Mouse (Mus musculus): ENCODE measurements around the gene Nqo1.

Gene Nqo1

GRCm38 (mm10) chr8:107405935-107406334 lies 2.9 kb upstream of the Nqo1 start:
- DNase-seq (ENCODE audit: low read depth, low spot score) = no peak

GRCm38 (mm10) chr8:107404057-107404456 lies 1.1 kb upstream of the Nqo1 start:
- no peak for DNase-seq (ENCODE audit: low read depth, low spot score)

DNA sequence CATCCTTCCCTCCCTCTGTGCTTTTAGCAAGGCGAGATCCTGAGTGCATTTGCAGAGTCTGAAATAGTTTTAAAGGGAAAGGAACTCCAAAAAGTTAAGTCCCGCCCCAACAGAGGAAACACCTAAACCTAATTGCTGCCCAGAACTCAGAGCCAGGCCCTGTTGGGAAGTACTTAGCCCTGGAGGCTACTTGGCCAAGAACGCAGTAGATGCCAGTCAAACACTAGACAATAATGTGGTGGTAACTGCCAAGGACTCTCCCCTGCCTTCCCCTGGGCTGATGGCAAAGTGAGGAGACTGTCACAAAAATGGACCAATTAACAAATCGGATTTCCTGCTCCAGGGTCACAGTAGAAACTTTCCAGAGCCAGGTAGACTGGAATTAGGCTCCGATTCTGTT lies 1.1 kb downstream of the Nqo1 start:
- no peak for DNase-seq (ENCODE audit: low read depth, low spot score)

GRCm38 (mm10) chr8:107399495-107399894 lies 3.5 kb downstream of the Nqo1 start:
- DNase-seq (ENCODE audit: low read depth, low spot score) = no peak

- no peak for DNase-seq (ENCODE audit: low read depth, low spot score)
These were observed 5.3 kb downstream of the Nqo1 start for GRCm38 (mm10) chr8:107397665-107398064.

DNA sequence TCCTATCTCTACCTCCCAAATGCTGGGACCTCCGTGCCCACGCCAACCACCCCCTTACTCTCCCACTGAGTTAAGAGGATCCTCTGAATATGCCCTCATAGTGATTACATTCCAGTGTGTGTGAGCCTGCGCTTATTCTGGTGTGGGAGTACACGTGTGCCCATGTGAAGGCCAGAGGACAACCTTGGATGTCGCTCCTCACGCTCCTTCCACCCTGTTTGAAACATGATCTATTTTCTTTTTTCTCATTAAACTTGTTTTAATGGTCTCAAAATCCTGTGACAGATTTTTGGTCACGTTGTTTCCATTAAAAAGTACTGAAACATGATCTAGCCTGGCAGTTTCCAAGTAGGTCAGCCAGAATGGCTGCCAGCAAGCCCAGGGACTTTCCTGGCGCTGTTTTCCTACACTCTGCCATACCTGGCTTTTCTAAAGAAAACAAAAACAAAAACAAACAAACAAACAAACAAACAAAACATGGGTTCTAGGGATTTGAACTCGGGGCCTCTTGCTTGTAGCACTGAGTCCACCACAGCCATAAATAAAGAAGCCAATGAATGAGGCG lies 6.8 kb downstream of the Nqo1 start:
- no peak for DNase-seq (ENCODE audit: low read depth, low spot score)

- no peak for DNase-seq (ENCODE audit: low read depth, low spot score)
These were observed 7.6 kb downstream of the Nqo1 start for GRCm38 (mm10) chr8:107395397-107395796.

- DNase-seq (ENCODE audit: low read depth, low spot score) = no peak
These were observed 11.9 kb downstream of the Nqo1 start for GRCm38 (mm10) chr8:107391136-107391516.

DNA sequence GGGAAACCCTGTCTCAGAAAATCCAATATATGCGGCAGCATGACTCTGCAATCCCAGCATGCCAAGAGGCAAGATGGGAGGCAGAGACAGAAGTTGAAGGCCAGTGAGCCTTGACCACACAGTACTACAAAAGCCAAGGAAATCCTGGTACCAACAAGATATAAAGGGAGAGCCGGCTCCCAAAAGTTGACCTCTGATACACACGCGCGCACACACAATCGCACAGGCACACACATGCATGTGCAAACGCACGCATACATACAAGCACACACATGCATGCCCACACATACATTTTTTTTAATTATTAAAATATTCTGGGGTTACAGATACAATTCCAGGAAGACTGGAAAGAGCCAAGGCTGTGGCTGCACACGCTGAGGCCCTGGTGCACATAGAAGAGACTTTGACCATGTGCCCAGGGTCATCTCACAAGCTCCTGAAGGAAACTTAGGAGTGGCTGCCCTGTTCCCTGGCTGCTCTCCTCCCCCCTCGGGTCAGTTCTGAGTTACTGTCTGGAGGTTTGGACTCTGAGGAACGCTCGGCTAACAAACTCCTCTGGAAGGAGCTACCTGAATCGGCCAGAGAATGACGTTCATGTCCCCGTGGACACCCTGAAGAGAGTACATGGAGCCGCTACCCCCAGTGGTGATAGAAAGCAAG lies 12.4 kb downstream of the Nqo1 start:
- no peak for DNase-seq (ENCODE audit: low read depth, low spot score)

GRCm38 (mm10) chr8:107389557-107389956 lies 13.4 kb downstream of the Nqo1 start:
- DNase-seq (ENCODE audit: low read depth, low spot score) = peak; percentile 62

DNA sequence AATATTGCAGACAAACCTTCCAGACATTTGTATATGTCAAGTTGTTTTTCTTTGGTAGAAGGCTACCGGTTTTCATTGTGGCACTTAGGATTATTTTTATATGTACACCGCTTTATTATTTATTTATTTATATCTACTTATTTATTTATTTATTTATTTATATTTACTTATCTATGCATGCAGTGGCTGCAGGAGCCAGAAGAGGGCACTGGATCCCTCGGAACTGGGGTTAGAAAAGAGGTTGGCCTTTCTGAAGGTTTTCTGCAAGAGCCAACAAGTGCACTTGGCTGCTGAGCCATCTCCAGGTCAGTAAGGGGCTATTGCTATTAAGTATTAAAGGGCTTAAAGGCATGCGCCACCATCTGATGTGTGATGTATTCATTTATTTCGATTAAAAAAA lies 15.1 kb downstream of the Nqo1 start:
- DNase-seq (ENCODE audit: low read depth, low spot score) = no peak

DNA sequence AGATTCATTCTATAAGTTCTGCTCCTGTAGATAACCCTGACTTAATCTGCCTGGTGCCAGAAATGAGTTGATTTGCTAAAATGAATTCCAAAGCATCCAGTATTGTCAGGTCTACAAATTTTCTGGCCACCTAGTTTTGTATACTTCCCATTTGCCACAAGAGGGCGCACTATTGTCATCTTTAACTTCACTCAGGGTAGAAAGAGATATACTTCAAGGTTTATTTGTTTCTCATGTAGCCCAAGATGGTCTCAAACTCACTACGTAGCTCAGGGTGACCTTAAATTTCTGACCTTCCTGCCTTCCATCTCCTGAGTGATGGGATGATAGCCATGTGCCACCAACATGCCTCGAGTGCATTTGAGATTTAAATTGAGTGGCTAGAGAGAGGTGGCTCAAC lies 16.4 kb downstream of the Nqo1 start:
- DNase-seq (ENCODE audit: low read depth, low spot score) = no peak

DNA sequence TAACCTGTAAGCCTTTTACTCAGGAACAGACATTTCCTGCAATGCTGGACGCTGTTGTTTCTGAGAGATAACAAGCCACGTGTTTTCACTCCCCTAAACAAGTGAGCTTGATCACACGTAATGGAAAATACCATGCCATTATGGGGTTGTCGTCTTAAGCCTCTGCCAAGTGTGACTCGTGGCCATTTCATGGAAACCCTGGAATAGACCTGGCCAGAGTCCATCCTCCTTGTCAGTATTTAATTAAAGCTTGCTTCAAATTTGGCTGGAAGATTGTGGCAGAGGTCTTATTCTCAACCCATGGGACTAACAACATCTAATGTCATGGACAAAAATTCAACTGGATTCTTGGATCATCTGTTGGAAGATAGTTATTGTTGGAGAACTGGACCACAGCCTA lies 16.8 kb downstream of the Nqo1 start:
- DNase-seq (ENCODE audit: low read depth, low spot score) = no peak

GRCm38 (mm10) chr8:107385063-107385462 lies 17.9 kb downstream of the Nqo1 start:
- DNase-seq (ENCODE audit: low read depth, low spot score) = no peak

DNA sequence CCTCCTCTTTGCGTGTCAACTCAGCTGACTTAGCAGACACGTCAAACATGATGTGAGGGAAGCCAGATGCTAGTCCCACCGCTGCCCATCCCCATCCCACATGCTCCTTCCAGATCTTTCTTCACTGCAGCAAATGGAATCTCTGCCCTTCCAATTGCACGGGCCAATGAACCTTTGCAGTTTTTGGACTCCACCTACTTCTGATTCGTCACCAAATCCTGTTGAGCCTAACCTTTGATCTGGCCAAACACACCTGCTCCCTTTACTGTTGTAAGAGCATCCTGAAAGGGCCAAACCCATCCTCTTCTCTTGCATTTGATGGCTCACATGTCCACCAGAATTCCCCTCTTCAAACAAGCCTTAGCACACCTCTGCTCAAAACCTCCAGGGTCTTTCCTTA lies 18.4 kb downstream of the Nqo1 start:
- no peak for DNase-seq (ENCODE audit: low read depth, low spot score)

- no peak for DNase-seq (ENCODE audit: low read depth, low spot score)
These were observed 20.1 kb downstream of the Nqo1 start for GRCm38 (mm10) chr8:107382898-107383297.

DNA sequence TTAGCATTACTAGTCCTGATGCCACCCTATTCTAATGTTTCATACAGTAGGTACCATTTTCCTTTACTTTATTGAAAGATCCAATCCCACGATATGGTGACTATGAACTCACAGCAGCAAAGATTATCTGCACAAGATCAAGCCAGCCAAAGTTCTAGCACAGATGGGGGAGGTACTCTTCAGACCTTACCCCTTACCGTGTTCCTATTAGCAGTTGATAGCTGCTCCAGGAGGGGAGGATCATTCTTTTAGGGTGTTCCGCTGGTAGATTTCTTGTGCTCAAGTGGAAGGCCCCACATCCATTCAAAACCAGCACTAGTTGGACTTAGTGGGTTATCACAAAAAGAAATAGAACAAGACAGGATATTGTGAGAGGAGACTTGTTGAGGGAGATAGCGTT lies 21.3 kb downstream of the Nqo1 start:
- DNase-seq (ENCODE audit: low read depth, low spot score) = no peak

GRCm38 (mm10) chr8:107380734-107381133 lies 22.3 kb downstream of the Nqo1 start:
- no peak for DNase-seq (ENCODE audit: low read depth, low spot score)

- no peak for DNase-seq (ENCODE audit: low read depth, low spot score)
These were observed 25.7 kb downstream of the Nqo1 start for GRCm38 (mm10) chr8:107377346-107377745.

DNA sequence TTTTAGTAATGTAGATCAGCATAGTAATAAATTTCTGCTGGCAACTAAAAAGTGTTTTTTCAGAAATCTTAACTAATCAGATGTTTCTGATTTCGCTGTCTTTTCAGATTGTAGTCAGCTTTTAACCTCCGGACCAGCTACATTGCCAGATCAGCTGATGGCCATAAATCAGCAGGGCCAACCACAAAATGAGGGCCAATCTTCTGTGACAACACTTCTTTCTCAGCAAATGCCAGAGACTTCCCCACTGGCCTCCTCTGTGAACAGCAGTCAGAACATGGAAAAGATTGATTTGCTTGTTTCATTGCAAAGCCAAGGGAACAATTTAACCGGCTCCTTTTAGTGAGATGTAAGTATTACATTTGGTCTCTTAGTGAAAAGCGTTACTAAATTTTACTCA lies 32.7 kb downstream of the Nqo1 start:
- no peak for DNase-seq (ENCODE audit: low read depth, low spot score)

All from brain, embryonic 18.5 days (tissue).